Mouse (Mus musculus) intestine, embryonic 15.5 days (tissue): Measurements from ENCODE around the gene Dpyd. TPM values are rescaled to one million over a fixed set of nuclear protein-coding genes. Genes with fewer than 3 reads are reported as not detected.
A peak's percentile ranks its signal among the peaks of the same experiment; 100 is the strongest.

Experiments
- ATAC-seq: fragments of 200-750 bp; cut with Nextera tagmentation; 2 replicates; pipeline ENCODE4 v1.8.0; 2017; ENCODE audit warnings: moderate TSS enrichment, moderate library complexity
- H3K27ac ChIP-seq: fragments of 300-500 bp; sonication (generic); 2 replicates; pipeline ENCODE4 v1.5.1; 2015; ENCODE audit warnings: mild to moderate bottlenecking, inconsistent platforms
- H3K27me3 ChIP-seq: fragments of 300-500 bp; sonication (generic); replicated peaks from 2 replicates; pipeline ENCODE4 v1.6.1; 2015; ENCODE audit warnings: inconsistent platforms
- H3K36me3 ChIP-seq: fragments of 300-500 bp; sonication (generic); 2 replicates; pipeline ENCODE4 v1.6.1; 2015; ENCODE audit warnings: inconsistent platforms
- H3K4me1 ChIP-seq: fragments of 300-500 bp; sonication (generic); replicated peaks from 2 replicates; pipeline ENCODE4 v1.6.1; 2015; ENCODE audit warnings: inconsistent platforms
- H3K4me2 ChIP-seq: fragments of 300-500 bp; sonication (generic); replicated peaks from 2 replicates; pipeline ENCODE4 v1.6.1; 2015; ENCODE audit warnings: mild to moderate bottlenecking, inconsistent platforms
- H3K4me3 ChIP-seq: fragments of 300-500 bp; sonication (generic); replicated peaks from 2 replicates; pipeline ENCODE4 v1.5.1; 2015; ENCODE audit warnings: inconsistent platforms
- H3K9ac ChIP-seq: fragments of 300-500 bp; sonication (generic); 2 replicates; pipeline ENCODE4 v1.6.1; 2015; ENCODE audit warnings: inconsistent platforms
- H3K9me3 ChIP-seq: fragments of 300-500 bp; sonication (generic); 2 replicates; pipeline ENCODE4 v1.6.1; 2016; ENCODE audit warnings: inconsistent platforms
- WGBS: fragments of 180-500 bp; shearing (Covaris S2); methylation state at CpG from one replicate; pipeline ENCODE4 v1.1.7; 2015; 5-methylcytosine and 5-hydroxymethylcytosine counted together
- polyA plus RNA-seq: library from polyadenylated mRNA; unstranded; fragments of >200 nt; fragmentation: Nextera tagmentation; extraction: Ambion mirVana; gene quantifications from 2 replicates; pipeline ENCODE4 v1.2.1, GENCODE M21; 2015

The Dpyd gene
- polyA plus RNA-seq, 1 experiment from 2014 or later: 24.2 TPM

DNA sequence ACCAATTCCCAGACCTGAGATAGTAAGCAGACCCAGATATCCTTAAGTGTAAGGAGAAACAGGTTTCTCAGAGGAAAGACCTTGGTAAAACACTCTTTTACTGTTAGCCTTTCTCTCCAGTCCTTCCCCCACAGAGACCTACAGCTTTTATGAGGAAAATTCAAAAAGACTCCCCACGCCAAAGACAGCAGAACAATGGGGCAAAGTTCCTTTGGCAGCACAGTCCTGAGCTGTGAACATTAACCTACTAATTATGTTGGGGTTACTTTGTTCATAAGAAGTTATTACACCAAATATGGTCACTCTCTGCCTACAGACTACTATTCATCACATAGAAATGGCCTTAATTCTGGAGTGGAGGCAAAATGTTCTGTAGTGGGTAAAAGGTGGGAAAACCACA is 480.7 kb downstream of the Dpyd start:
- H3K9ac ChIP-seq: no peak overlapping the region
- H3K36me3 ChIP-seq: no peaks in the 10 kb centered on the region
- H3K4me2 ChIP-seq: no peak overlapping the region
- no peak overlapping the region for H3K27ac ChIP-seq
- no peaks in the 10 kb centered on the region for H3K27me3 ChIP-seq
- ATAC-seq: no peak
- no peaks in the 10 kb centered on the region for H3K4me1 ChIP-seq
- H3K4me3 ChIP-seq: no peak overlapping the region
- no peaks in the 10 kb centered on the region for H3K9me3 ChIP-seq
- WGBS: 78% methylated on average over 1 of the region's 1 CpGs

DNA sequence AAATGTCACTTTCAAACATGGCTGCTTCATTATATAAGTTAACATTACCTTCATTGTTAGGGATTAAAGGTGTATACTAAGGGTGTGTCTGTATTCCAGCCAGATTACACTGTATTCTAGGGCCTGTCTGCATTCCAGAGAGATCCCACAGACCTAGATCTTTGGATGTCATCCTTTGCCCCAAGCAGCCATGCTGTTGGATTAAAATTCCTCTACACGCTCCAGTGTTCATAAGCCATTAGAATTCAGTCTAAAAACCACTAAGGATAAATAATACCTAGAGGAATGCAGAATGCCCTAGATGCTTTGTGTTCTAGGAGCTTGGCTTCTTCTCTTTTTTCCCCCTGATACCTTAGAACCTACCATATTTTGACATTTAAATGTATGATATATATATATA is 494.2 kb downstream of the Dpyd start:
- Histone ChIP-seq H3K9me3 (no peaks in the 10 kb centered on the region), H3K36me3 (no peaks in the 10 kb centered on the region), H3K4me2 (no peak overlapping the region), H3K27ac (no peak overlapping the region), H3K27me3 (no peaks in the 10 kb centered on the region), H3K9ac (no peak overlapping the region), H3K4me3 (no peak overlapping the region), H3K4me1 (no peaks in the 10 kb centered on the region)
- WGBS: 94% methylated on average over 1 of the region's 1 CpGs
- ATAC-seq: no peak

DNA sequence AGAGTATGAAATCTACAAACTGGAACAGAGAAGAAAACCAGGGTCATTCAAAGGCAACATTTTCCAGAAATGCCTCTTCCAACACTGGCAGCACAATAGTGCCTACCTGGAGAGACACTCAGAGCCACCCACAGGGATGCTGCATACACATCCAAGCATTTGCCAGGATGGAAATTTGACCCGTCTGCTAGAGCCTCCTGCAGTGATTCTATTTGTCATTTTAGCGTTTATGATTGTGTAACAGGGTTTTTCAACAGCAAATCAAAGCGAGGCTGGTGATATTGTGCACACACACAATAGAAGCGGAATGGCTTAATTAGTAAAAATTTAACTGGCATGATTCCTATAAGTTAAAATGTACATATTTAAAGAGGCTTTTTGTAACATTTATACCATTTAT is 501.3 kb downstream of the Dpyd start:
- H3K36me3 ChIP-seq: no peaks in the 10 kb centered on the region
- H3K27me3 ChIP-seq: no peaks in the 10 kb centered on the region
- no peak overlapping the region for H3K27ac ChIP-seq
- no peak overlapping the region for H3K4me2 ChIP-seq
- H3K4me1 ChIP-seq: no peaks in the 10 kb centered on the region
- no peak overlapping the region for H3K4me3 ChIP-seq
- no peak for ATAC-seq
- WGBS: 57% methylated on average over 4 of the region's 4 CpGs
- no peaks in the 10 kb centered on the region for H3K9me3 ChIP-seq
- no peak overlapping the region for H3K9ac ChIP-seq

DNA sequence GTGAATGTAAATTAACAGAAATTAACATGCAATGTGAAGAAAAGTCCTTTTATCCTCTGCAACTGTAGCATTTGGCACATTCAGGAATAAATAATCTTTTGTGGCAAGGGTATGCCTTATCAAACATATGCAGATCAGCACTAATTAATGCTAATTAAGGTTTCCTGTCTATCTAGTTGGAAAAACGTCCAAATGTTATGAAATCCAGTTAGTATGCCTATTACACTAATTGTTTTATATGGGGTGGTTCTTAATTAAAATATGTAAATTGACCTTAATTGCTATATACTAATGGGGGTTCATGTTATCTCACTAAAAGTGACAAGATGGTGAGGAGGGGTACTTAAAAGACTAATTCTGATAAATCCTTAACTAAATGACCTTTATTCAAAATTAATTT is 501.7 kb downstream of the Dpyd start:
- Histone ChIP-seq H3K9ac (no peak overlapping the region), H3K4me3 (no peak overlapping the region), H3K4me1 (no peaks in the 10 kb centered on the region), H3K36me3 (no peaks in the 10 kb centered on the region), H3K4me2 (no peak overlapping the region), H3K9me3 (no peaks in the 10 kb centered on the region), H3K27me3 (no peaks in the 10 kb centered on the region), H3K27ac (no peak overlapping the region)
- WGBS: 27% methylated on average over 1 of the region's 1 CpGs
- no peak for ATAC-seq

- Histone ChIP-seq H3K27ac (no peak overlapping the region), H3K4me3 (no peak overlapping the region), H3K9ac (no peak overlapping the region), H3K36me3 (no peaks in the 10 kb centered on the region), H3K27me3 (no peaks in the 10 kb centered on the region), H3K4me1 (no peaks in the 10 kb centered on the region), H3K4me2 (no peak overlapping the region), H3K9me3 (no peaks in the 10 kb centered on the region)
- ATAC-seq: no peak
- 55% methylated on average over 7 of the region's 7 CpGs for WGBS
Measured at GRCm38 (mm10) chr3:119064746-119065145, 502.8 kb downstream of the Dpyd start.

DNA sequence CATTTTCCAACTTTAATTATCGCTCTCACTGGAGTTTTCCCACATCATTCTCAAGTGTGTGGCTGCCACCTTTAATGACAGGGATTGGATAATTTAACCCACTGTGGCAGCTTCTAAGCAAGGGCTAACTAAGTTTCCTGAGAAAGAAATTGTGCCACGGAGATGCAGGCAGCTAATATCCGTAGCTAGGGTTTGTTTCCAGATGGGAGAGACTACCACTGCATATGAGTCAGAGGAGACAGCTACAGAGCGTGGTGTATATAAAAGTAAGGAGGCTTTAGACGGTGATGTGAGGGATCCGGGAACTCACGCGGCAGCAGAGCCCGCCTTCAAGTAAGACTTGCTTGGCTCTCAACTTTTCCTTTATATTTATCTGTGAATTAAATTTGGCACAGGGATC is 505.3 kb downstream of the Dpyd start:
- 77% methylated on average over 9 of the region's 9 CpGs for WGBS

GRCm38 (mm10) chr3:119086618-119087017 is 524.7 kb downstream of the Dpyd start:
- H3K4me1 ChIP-seq: no peaks in the 10 kb centered on the region
- no peak overlapping the region for H3K4me2 ChIP-seq
- no peak overlapping the region for H3K27ac ChIP-seq
- no peak for ATAC-seq
- H3K36me3 ChIP-seq: no peaks in the 10 kb centered on the region
- no peak overlapping the region for H3K9ac ChIP-seq
- H3K4me3 ChIP-seq: no peak overlapping the region
- no peaks in the 10 kb centered on the region for H3K9me3 ChIP-seq
- 47% methylated on average over 1 of the region's 1 CpGs for WGBS
- H3K27me3 ChIP-seq: no peaks in the 10 kb centered on the region

More for the DNA sequence above, 505.3 kb downstream of the Dpyd start:
- Histone ChIP-seq H3K4me3 (no peak overlapping the region), H3K4me1 (no peaks in the 10 kb centered on the region), H3K9ac (no peak overlapping the region), H3K27me3 (no peaks in the 10 kb centered on the region), H3K27ac (no peak overlapping the region), H3K36me3 (no peaks in the 10 kb centered on the region), H3K9me3 (no peaks in the 10 kb centered on the region), H3K4me2 (no peak overlapping the region)
- ATAC-seq: no peak

DNA sequence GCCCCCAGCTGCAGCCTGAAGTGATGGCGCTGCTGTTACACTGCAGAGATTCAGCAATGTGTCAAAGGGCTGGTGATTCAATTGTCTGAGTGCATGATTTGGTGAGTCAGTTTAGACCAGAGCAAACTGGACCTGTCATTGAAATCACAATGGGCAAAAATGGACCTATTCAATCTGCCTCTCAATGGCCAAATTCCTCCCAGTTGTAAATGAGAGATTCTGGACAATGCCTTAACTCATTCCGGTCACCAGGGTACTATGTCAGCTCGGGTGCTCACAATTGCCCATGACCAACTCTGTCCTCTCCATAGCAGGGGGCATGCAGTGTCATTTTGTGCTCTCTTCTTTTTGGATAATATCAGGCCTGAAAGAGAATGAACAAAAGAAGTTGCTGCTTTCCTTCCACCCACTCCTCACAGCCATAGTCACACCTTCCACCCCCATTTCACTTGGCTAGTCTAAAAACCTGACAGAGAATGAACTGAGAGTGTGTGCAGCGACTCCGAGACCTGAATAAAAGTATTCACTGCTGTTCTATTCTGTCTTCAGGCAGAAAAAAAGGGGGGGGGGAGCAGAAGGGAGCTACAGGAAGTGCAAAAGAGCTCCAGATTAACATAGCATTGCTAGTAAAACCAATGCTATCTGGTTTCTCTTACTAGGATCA is 533.4 kb downstream of the Dpyd start:
- no peaks in the 10 kb centered on the region for H3K36me3 ChIP-seq
- no peaks in the 10 kb centered on the region for H3K27me3 ChIP-seq
- H3K27ac ChIP-seq: no peak overlapping the region
- no peak for ATAC-seq
- no peaks in the 10 kb centered on the region for H3K4me1 ChIP-seq
- H3K4me2 ChIP-seq: no peak overlapping the region
- no peak overlapping the region for H3K4me3 ChIP-seq
- 86% methylated on average over 5 of the region's 5 CpGs for WGBS
- H3K9ac ChIP-seq: no peak overlapping the region
- H3K9me3 ChIP-seq: no peaks in the 10 kb centered on the region

DNA sequence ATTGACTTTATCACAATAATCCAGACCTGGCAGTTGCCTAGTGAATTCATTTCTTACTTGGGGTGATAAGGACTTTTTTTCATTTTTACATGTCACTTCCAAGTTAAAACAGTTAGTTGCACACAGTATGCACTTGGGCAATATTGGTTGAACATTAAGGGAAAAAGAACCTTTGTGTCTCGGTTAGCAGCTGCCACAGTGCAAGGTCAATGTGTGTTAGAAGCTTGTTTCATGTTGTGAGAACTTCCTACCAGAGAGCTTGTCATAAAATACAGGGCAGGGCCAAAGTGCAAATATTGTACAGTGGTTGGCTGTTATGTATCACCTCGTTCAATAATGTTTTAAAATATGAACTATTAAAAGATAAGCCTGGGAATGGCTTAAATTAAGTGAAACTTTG is 564.1 kb downstream of the Dpyd start:
- peak; percentile 94 for ATAC-seq
- Histone ChIP-seq H3K9ac (no peak overlapping the region), H3K27me3 (no peaks in the 10 kb centered on the region), H3K4me1 (no peaks in the 10 kb centered on the region), H3K9me3 (no peaks in the 10 kb centered on the region), H3K4me2 (no peak overlapping the region), H3K36me3 (no peaks in the 10 kb centered on the region), H3K27ac (no peak overlapping the region), H3K4me3 (no peak overlapping the region)
- 44% methylated on average over 2 of the region's 2 CpGs for WGBS

DNA sequence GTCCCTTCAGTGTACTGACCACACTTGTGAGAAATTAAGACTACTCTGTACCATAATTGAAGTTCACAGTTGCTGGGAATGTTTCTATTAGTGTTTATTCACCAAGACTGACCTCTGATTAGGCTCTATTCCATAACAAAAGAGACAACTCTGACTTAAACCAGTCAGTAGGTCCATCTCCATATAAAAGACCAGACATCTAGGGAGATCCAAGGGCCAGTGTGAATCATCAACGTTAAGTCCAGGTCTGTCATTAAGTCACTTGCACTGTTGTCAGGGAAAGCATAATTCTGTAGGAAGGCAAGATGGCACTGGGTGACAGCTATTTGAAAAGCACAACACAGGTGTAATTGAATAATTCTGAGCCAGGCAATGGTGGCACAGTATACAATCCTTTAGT is 566.1 kb downstream of the Dpyd start:
- no peaks in the 10 kb centered on the region for H3K9me3 ChIP-seq
- H3K9ac ChIP-seq: no peak overlapping the region
- H3K4me3 ChIP-seq: no peak overlapping the region
- H3K36me3 ChIP-seq: no peaks in the 10 kb centered on the region
- H3K27ac ChIP-seq: no peak overlapping the region
- no peaks in the 10 kb centered on the region for H3K27me3 ChIP-seq
- no peak for ATAC-seq
- H3K4me1 ChIP-seq: no peaks in the 10 kb centered on the region
- no peak overlapping the region for H3K4me2 ChIP-seq
- 72% methylated on average over 1 of the region's 1 CpGs for WGBS

GRCm38 (mm10) chr3:119143034-119143433 is 581.1 kb downstream of the Dpyd start:
- Histone ChIP-seq H3K27me3 (no peaks in the 10 kb centered on the region), H3K4me2 (no peak overlapping the region), H3K9me3 (no peaks in the 10 kb centered on the region), H3K9ac (no peak overlapping the region), H3K27ac (no peak overlapping the region), H3K4me1 (no peaks in the 10 kb centered on the region), H3K36me3 (no peaks in the 10 kb centered on the region), H3K4me3 (no peak overlapping the region)
- no peak for ATAC-seq
- 58% methylated on average over 5 of the region's 5 CpGs for WGBS

- Histone ChIP-seq H3K9me3 (no peaks in the 10 kb centered on the region), H3K27me3 (no peaks in the 10 kb centered on the region), H3K27ac (no peak overlapping the region), H3K9ac (no peak overlapping the region), H3K36me3 (no peaks in the 10 kb centered on the region), H3K4me1 (no peaks in the 10 kb centered on the region), H3K4me2 (no peak overlapping the region), H3K4me3 (no peak overlapping the region)
- 88% methylated on average over 1 of the region's 1 CpGs for WGBS
- ATAC-seq: no peak
Measured at GRCm38 (mm10) chr3:119144788-119145187, 582.9 kb downstream of the Dpyd start.

DNA sequence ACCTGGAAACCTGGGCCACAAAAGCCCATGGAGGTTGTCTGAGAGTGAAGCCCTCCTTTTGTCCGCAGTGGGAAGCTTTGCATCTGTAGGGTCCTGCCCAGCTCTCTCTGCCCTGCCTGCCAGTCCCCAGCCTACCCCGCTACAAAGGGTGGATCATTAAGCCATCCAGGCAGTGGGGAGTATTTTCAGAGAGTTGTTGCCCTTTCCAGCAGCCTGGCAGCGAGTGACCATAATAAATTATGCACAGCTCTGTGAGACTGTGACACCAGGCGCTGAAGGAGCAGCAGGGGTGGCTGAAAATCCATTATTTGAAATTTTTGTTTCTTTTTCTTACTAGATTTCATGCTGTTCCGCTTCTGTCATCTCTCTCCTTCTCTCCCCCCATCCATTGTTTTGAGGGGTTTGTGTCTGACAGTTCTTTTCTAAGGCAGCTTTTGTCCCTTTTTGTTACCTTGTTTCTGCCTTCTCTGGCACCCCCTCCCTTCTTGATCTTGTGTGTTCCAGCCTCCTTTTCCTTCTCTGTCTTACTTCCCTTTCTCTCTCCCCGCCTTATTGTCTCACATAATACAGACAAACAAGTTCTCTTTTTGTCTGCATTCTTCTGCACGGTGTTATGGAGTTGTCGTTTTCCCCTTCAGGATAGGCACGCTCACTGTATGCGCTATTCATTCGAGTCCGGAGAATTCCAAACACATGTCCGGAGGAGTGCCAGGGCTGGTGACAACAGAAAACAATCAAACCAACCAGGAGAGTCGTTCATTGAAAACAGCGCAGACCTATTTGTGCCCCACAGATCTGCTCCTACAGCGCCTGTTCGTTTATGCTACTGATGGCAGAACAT is 592.9 kb downstream of the Dpyd start:
- 48% methylated on average over 17 of the region's 17 CpGs for WGBS
- H3K9me3 ChIP-seq: no peaks in the 10 kb centered on the region
- no peak overlapping the region for H3K27ac ChIP-seq
- H3K9ac ChIP-seq: no peak overlapping the region
- H3K36me3 ChIP-seq: no peaks in the 10 kb centered on the region
- no peak for ATAC-seq
- H3K4me3 ChIP-seq: no peak overlapping the region
- H3K27me3 ChIP-seq: no peaks in the 10 kb centered on the region
- no peak overlapping the region for H3K4me2 ChIP-seq
- H3K4me1 ChIP-seq: no peaks in the 10 kb centered on the region
